Mouse (Mus musculus) heart, embryonic 16.5 days (tissue): Measurements from ENCODE around the gene Yif1a. TPM values are rescaled to one million over a fixed set of nuclear protein-coding genes. Genes with fewer than 3 reads are reported as not detected.

Source experiments
- ATAC-seq: fragments of 200-750 bp; cut with Nextera tagmentation; replicated peaks from 2 replicates; pipeline ENCODE4 v1.8.0; 2017; ENCODE audit warnings: moderate number of reproducible peaks; ENCODE audit not compliant: insufficient read depth, low FRiP score; ENCODE audit errors: extremely low read depth
- H3K27ac ChIP-seq: fragments of 300-500 bp; sonication (generic); 2 replicates; pipeline ENCODE4 v1.5.1; 2014; ENCODE audit warnings: mild to moderate bottlenecking, low read length, control low read depth, moderate library complexity
- H3K27me3 ChIP-seq: fragments of 300-500 bp; sonication (generic); 2 replicates; pipeline ENCODE4 v1.6.1; 2014; ENCODE audit warnings: low read length, mixed read lengths; ENCODE audit not compliant: control insufficient read depth, insufficient read depth
- H3K36me3 ChIP-seq: fragments of 300-500 bp; sonication (generic); 2 replicates; pipeline ENCODE4 v1.6.1; 2014; ENCODE audit not compliant: control insufficient read depth, insufficient read depth
- H3K4me1 ChIP-seq: fragments of 300-500 bp; sonication (generic); 2 replicates; pipeline ENCODE4 v1.6.1; 2014; ENCODE audit warnings: low read length, mixed read lengths; ENCODE audit not compliant: control insufficient read depth, insufficient read depth
- H3K4me2 ChIP-seq: fragments of 300-500 bp; sonication (generic); 2 replicates; pipeline ENCODE4 v1.6.1; 2014; ENCODE audit warnings: low read depth, mild to moderate bottlenecking, control low read depth, low read length
- H3K4me3 ChIP-seq: fragments of 300-500 bp; sonication (generic); 2 replicates; pipeline ENCODE4 v1.5.1; 2014; ENCODE audit warnings: mild to moderate bottlenecking, control low read depth, low read length
- H3K9ac ChIP-seq: fragments of 300-500 bp; sonication (generic); 2 replicates; pipeline ENCODE4 v1.6.1; 2014; ENCODE audit warnings: low read length, control low read depth
- H3K9me3 ChIP-seq: fragments of 300-500 bp; sonication (generic); replicated peaks from 2 replicates; pipeline ENCODE4 v1.6.1; 2016; ENCODE audit warnings: low read length; ENCODE audit not compliant: control insufficient read depth
- WGBS: fragments of 180-500 bp; shearing (Covaris S2); extraction: QIAGEN DNeasy Blood & Tissue Kit; methylation state at CpG from one replicate; pipeline ENCODE4 v1.1.7; 2014; 5-methylcytosine and 5-hydroxymethylcytosine counted together
- polyA plus RNA-seq: library from polyadenylated mRNA; unstranded; fragments of >200 nt; fragmentation: Nextera tagmentation; extraction: Ambion mirVana; gene quantifications from 2 replicates; pipeline ENCODE4 v1.2.1, GENCODE M21; 2015

The Yif1a gene
- polyA plus RNA-seq, 1 experiment from 2014 or later = 94.1 TPM

DNA sequence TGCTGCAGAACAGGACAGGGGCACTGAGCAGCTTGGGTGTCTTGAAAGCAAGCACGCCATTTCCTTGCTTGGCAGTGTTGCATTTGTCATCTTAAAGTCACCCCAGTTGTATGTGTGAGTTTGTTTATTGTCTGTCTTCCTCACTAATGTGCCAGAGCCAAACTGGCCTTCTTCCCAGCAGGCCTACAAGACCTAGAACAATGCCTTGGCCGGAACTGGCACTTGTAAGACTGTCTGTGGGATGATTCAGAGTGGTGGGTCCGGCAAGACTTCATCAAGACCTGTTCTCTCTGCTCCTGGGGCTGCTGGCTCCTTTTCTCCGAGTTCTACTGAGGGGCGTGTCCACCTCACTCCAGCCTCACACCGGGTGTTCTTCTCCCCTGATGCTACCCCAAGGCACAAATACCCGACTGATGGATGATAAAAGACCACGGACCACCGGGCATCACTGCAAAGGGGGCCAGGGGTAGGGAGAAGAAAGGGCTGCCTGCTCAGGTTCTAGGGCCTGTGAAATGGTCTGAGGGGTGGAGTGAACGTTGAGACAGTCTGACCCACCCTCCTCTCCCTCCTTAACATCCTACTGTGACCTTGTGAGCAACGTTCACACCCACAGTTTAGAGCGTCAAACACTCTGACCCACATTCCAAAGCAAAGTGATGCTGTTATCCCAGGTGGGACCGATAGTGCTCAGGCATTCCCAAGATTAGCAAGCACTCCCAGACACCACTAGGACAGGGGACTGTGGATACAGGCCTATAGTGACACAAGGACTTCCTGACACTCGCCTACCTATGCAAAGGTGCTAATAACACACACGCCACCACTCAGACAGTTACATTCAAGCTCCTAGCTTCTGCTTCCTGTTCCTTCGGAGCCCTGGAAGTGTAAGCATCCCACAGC is 30.2 kb upstream of the Yif1a start:
- Histone ChIP-seq H3K36me3 (no peaks in the 10 kb centered on the region), H3K4me2 (no peak overlapping the region), H3K4me1 (peaks cover 31% of the 10 kb centered on the region), H3K27me3 (peaks cover 4% of the 10 kb centered on the region; the same call in 1 of the 2 replicates), H3K27ac (no peak overlapping the region), H3K9ac (no peak overlapping the region), H3K9me3 (no peaks in the 10 kb centered on the region), H3K4me3 (no peak overlapping the region)
- no peak; the same call in 1 of the 2 replicates for ATAC-seq
- 28% methylated on average over 16 of the region's 16 CpGs for WGBS

GRCm38 (mm10) chr19:5058801-5059771 is 29.3 kb upstream of the Yif1a start:
- peak overlapping the region; percentile 50 for H3K27ac ChIP-seq
- peaks cover 31% of the 10 kb centered on the region for H3K4me1 ChIP-seq
- no peak overlapping the region for H3K4me2 ChIP-seq
- peak overlapping the region; percentile 55; the same call in 1 of the 2 replicates for H3K9ac ChIP-seq
- H3K36me3 ChIP-seq = no peaks in the 10 kb centered on the region
- no peaks in the 10 kb centered on the region; the same call in 1 of the 2 replicates for H3K27me3 ChIP-seq
- 21% methylated on average over 10 of the region's 10 CpGs for WGBS
- H3K9me3 ChIP-seq = no peaks in the 10 kb centered on the region
- ATAC-seq = peak; percentile 28
- H3K4me3 ChIP-seq = no peak overlapping the region

GRCm38 (mm10) chr19:5060365-5061330 is 27.7 kb upstream of the Yif1a start:
- WGBS = 44% methylated on average over 5 of the region's 5 CpGs
- no peak overlapping the region for H3K27ac ChIP-seq
- no peak overlapping the region for H3K9ac ChIP-seq
- no peak for ATAC-seq
- H3K9me3 ChIP-seq = no peaks in the 10 kb centered on the region
- no peak overlapping the region for H3K4me3 ChIP-seq
- no peaks in the 10 kb centered on the region; the same call in 1 of the 2 replicates for H3K27me3 ChIP-seq
- no peak overlapping the region for H3K4me2 ChIP-seq
- H3K4me1 ChIP-seq = peaks cover 31% of the 10 kb centered on the region
- no peaks in the 10 kb centered on the region for H3K36me3 ChIP-seq

DNA sequence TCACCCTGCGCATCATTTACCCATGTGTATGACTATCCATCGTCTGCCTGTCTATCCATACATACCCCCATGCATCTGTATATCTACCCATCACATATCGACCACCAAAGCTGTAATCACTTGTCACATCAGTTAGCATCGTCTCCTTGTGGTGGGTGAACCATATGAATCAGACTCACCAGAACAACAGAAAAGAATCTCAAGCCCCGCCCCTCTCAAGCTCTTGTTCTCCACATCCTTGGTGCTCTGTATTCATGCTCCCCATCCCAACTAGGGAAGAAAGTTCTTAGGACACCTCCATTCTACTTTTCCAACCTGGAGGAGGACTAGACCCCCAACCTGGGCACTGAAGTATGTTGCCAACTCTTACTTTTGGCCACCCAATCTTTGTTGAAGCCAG is 26.3 kb upstream of the Yif1a start:
- no peak overlapping the region for H3K9ac ChIP-seq

GRCm38 (mm10) chr19:5062446-5062845 is 25.9 kb upstream of the Yif1a start:
- H3K4me1 ChIP-seq = peaks cover 33% of the 10 kb centered on the region
- WGBS = 78% methylated on average over 6 of the region's 6 CpGs
- no peak for ATAC-seq

More for the DNA sequence above, 26.3 kb upstream of the Yif1a start:
- no peaks in the 10 kb centered on the region for H3K9me3 ChIP-seq
- no peak overlapping the region for H3K27ac ChIP-seq
- WGBS = 79% methylated on average over 5 of the region's 5 CpGs
- no peak overlapping the region for H3K4me3 ChIP-seq
- no peaks in the 10 kb centered on the region for H3K36me3 ChIP-seq
- H3K4me2 ChIP-seq = no peak overlapping the region
- peaks cover 29% of the 10 kb centered on the region for H3K4me1 ChIP-seq
- ATAC-seq = no peak
- H3K27me3 ChIP-seq = no peaks in the 10 kb centered on the region; the same call in 1 of the 2 replicates

GRCm38 (mm10) chr19:5065104-5065503 is 23.2 kb upstream of the Yif1a start:
- H3K4me3 ChIP-seq = no peak overlapping the region
- H3K27me3 ChIP-seq = peaks cover 14% of the 10 kb centered on the region; the same call in 1 of the 2 replicates
- no peak overlapping the region for H3K4me2 ChIP-seq
- no peak for ATAC-seq
- H3K36me3 ChIP-seq = no peaks in the 10 kb centered on the region
- peaks cover 23% of the 10 kb centered on the region for H3K4me1 ChIP-seq
- no peaks in the 10 kb centered on the region for H3K9me3 ChIP-seq
- H3K27ac ChIP-seq = no peak overlapping the region
- 48% methylated on average over 7 of the region's 7 CpGs for WGBS
- no peak overlapping the region for H3K9ac ChIP-seq

More at GRCm38 (mm10) chr19:5062446-5062845, 25.9 kb upstream of the Yif1a start:
- Histone ChIP-seq H3K4me3 (no peak overlapping the region), H3K9ac (no peak overlapping the region), H3K27ac (no peak overlapping the region), H3K36me3 (no peaks in the 10 kb centered on the region), H3K27me3 (no peaks in the 10 kb centered on the region; the same call in 1 of the 2 replicates), H3K9me3 (no peaks in the 10 kb centered on the region), H3K4me2 (no peak overlapping the region)

GRCm38 (mm10) chr19:5067040-5067799 is 21.1 kb upstream of the Yif1a start:
- Histone ChIP-seq H3K4me3 (peak overlapping the region; percentile 59), H3K27me3 (peaks cover 14% of the 10 kb centered on the region; the same call in 1 of the 2 replicates), H3K4me1 (peaks cover 21% of the 10 kb centered on the region), H3K9me3 (no peaks in the 10 kb centered on the region), H3K4me2 (peak overlapping the region; percentile 95), H3K27ac (peak overlapping the region; percentile 56), H3K9ac (peak overlapping the region; percentile 81), H3K36me3 (no peaks in the 10 kb centered on the region)
- ATAC-seq = 0 out of 2 replicates have a peak, but pooled peaks have one; percentile 9
- 8% methylated on average over 15 of the region's 15 CpGs for WGBS
